Mouse (Mus musculus): ENCODE measurements around the gene Syt13. TPM values are rescaled to one million over a fixed set of nuclear protein-coding genes. Genes with fewer than 3 reads are reported as not detected.
A peak's percentile ranks its signal among the peaks of the same experiment; 100 is the strongest.

The Syt13 gene
- polyA plus RNA-seq, 1 experiment from 2014 or later = 5.4 TPM

DNA sequence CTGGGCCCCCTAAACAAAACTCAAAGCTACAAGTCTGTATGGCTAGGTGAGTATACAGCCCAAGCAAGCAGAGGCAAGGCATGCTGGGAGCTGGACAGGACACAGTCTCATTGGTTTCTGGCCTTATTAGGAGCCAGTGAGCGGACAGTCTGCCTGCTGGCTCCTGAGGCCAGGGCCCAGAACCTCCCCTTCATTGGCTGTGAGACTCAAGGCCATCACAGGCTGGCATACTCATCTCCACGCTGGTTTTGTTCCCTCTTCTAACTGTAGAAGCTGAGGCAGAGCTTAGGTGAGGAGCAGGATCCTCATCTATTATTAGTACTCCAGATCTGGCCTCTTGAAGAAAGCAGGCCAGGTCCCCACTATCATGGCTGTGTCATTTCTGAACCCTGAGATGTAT, 70.3 kb downstream of the Syt13 start:
- peaks cover 12% of the 10 kb centered on the region for H3K36me3 ChIP-seq (ENCODE audit: control insufficient read depth, insufficient read depth, low read length)
- WGBS = 87% methylated on average over 2 of the region's 2 CpGs
- no peaks in the 10 kb centered on the region for H3K27me3 ChIP-seq (replicated peaks; ENCODE audit: control insufficient read depth, insufficient read depth, low read length)
- peaks cover 20% of the 10 kb centered on the region for H3K4me1 ChIP-seq (ENCODE audit: control insufficient read depth, insufficient read depth, low read length)
- no peak overlapping the region for H3K4me3 ChIP-seq (ENCODE audit: low read length)
- H3K27ac ChIP-seq (ENCODE audit: low read length) = no peak overlapping the region
- H3K9me3 ChIP-seq (ENCODE audit: control insufficient read depth, low read length) = no peaks in the 10 kb centered on the region
- no peak for ATAC-seq
- H3K4me2 ChIP-seq (ENCODE audit: low read depth, low read length) = no peak overlapping the region
- no peak overlapping the region for H3K9ac ChIP-seq (ENCODE audit: low read depth, low read length)

DNA sequence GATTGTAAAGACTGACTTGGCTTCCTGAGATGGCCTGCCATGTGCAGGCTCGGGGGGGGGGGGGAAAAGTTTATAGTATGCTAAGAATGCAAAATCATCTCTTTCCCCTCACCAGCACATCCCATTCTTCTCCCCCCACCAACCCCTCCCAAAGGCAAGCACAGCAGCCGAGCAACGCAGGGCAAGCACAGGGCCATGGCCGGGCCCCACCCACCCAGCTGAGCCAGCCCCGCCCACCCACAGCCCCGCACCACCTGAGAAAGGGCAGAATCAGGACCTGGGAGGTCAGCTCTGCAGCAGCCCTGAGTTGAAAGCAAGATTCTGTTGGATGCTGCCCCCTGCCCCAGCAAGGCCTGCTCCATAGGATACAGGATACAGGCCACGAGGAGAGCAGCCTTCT, 70.7 kb downstream of the Syt13 start:
- H3K36me3 ChIP-seq (ENCODE audit: control insufficient read depth, insufficient read depth, low read length) = peaks cover 12% of the 10 kb centered on the region
- 49% methylated on average over 7 of the region's 7 CpGs for WGBS
- H3K4me3 ChIP-seq (ENCODE audit: low read length) = no peak overlapping the region
- H3K27me3 ChIP-seq (replicated peaks; ENCODE audit: control insufficient read depth, insufficient read depth, low read length) = no peaks in the 10 kb centered on the region
- no peaks in the 10 kb centered on the region for H3K9me3 ChIP-seq (ENCODE audit: control insufficient read depth, low read length)
- no peak overlapping the region for H3K4me2 ChIP-seq (ENCODE audit: low read depth, low read length)
- no peak overlapping the region for H3K9ac ChIP-seq (ENCODE audit: low read depth, low read length)
- ATAC-seq = no peak
- no peak overlapping the region for H3K27ac ChIP-seq (ENCODE audit: low read length)
- H3K4me1 ChIP-seq (ENCODE audit: control insufficient read depth, insufficient read depth, low read length) = peaks cover 20% of the 10 kb centered on the region

DNA sequence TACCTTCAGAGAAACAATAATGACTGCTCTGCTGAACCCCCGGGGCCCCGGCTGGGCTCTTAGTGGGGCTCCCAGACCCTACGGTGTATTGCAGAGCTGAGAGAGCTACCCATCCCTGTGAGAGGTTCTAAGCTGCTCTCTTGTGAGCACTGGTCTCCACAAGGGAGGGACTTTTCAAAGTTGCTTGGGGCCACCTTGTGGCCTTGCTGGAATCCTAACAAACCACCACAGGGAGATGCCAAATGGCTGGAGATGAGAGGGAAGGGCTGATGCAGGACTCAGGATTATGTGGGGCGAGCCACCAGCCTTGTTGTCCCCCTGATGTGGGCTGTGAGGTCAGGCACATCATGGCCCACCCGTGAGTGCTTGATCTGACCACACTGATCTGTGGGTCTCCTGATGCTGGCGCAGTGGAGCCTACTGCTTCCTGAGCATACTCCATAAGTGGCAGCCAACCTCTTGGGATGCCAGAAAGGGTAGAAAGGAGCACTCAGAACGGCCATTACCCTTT, 72.3 kb downstream of the Syt13 start:
- 83% methylated on average over 7 of the region's 7 CpGs for WGBS
- no peak overlapping the region for H3K9ac ChIP-seq (ENCODE audit: low read depth, low read length)
- peaks cover 20% of the 10 kb centered on the region for H3K4me1 ChIP-seq (ENCODE audit: control insufficient read depth, insufficient read depth, low read length)
- H3K27me3 ChIP-seq (replicated peaks; ENCODE audit: control insufficient read depth, insufficient read depth, low read length) = no peaks in the 10 kb centered on the region
- no peak overlapping the region for H3K4me3 ChIP-seq (ENCODE audit: low read length)
- H3K36me3 ChIP-seq (ENCODE audit: control insufficient read depth, insufficient read depth, low read length) = peaks cover 12% of the 10 kb centered on the region
- H3K27ac ChIP-seq (ENCODE audit: low read length) = peak overlapping the region; percentile 72
- no peak overlapping the region for H3K4me2 ChIP-seq (ENCODE audit: low read depth, low read length)
- H3K9me3 ChIP-seq (ENCODE audit: control insufficient read depth, low read length) = no peaks in the 10 kb centered on the region
- no peak for ATAC-seq

- WGBS = 13% methylated on average over 18 of the region's 19 CpGs
- Histone ChIP-seq H3K4me2 (ENCODE audit: low read depth, low read length) (peak overlapping the region; percentile 6), H3K4me1 (ENCODE audit: control insufficient read depth, insufficient read depth, low read length) (peaks cover 20% of the 10 kb centered on the region), H3K9ac (ENCODE audit: low read depth, low read length) (peak overlapping the region; percentile 55), H3K27me3 (replicated peaks; ENCODE audit: control insufficient read depth, insufficient read depth, low read length) (no peaks in the 10 kb centered on the region), H3K4me3 (ENCODE audit: low read length) (no peak overlapping the region), H3K36me3 (ENCODE audit: control insufficient read depth, insufficient read depth, low read length) (peaks cover 12% of the 10 kb centered on the region), H3K9me3 (ENCODE audit: control insufficient read depth, low read length) (no peaks in the 10 kb centered on the region), H3K27ac (ENCODE audit: low read length) (peak overlapping the region; percentile 72)
- peak; percentile 93 for ATAC-seq
Observed at GRCm38 (mm10) chr2:92987901-92988631, 73.2 kb downstream of the Syt13 start.

GRCm38 (mm10) chr2:92989593-92989992, 74.7 kb downstream of the Syt13 start:
- Histone ChIP-seq H3K4me1 (ENCODE audit: control insufficient read depth, insufficient read depth, low read length) (peaks cover 20% of the 10 kb centered on the region), H3K4me2 (ENCODE audit: low read depth, low read length) (no peak overlapping the region), H3K9me3 (ENCODE audit: control insufficient read depth, low read length) (no peaks in the 10 kb centered on the region), H3K36me3 (ENCODE audit: control insufficient read depth, insufficient read depth, low read length) (peaks cover 12% of the 10 kb centered on the region), H3K27me3 (replicated peaks; ENCODE audit: control insufficient read depth, insufficient read depth, low read length) (no peaks in the 10 kb centered on the region), H3K9ac (ENCODE audit: low read depth, low read length) (no peak overlapping the region), H3K27ac (ENCODE audit: low read length) (no peak overlapping the region), H3K4me3 (ENCODE audit: low read length) (no peak overlapping the region)
- 86% methylated on average over 9 of the region's 9 CpGs for WGBS
- no peak for ATAC-seq

GRCm38 (mm10) chr2:92991976-92992375, 77.1 kb downstream of the Syt13 start:
- Histone ChIP-seq H3K9me3 (ENCODE audit: control insufficient read depth, low read length) (no peaks in the 10 kb centered on the region), H3K27ac (ENCODE audit: low read length) (no peak overlapping the region), H3K4me1 (ENCODE audit: control insufficient read depth, insufficient read depth, low read length) (peaks cover 18% of the 10 kb centered on the region), H3K4me2 (ENCODE audit: low read depth, low read length) (no peak overlapping the region), H3K9ac (ENCODE audit: low read depth, low read length) (no peak overlapping the region), H3K27me3 (replicated peaks; ENCODE audit: control insufficient read depth, insufficient read depth, low read length) (no peaks in the 10 kb centered on the region), H3K4me3 (ENCODE audit: low read length) (no peak overlapping the region), H3K36me3 (ENCODE audit: control insufficient read depth, insufficient read depth, low read length) (peaks cover 5% of the 10 kb centered on the region)
- ATAC-seq = no peak
- WGBS = 90% methylated on average over 5 of the region's 5 CpGs

GRCm38 (mm10) chr2:93005028-93005427, 90.1 kb downstream of the Syt13 start:
- Histone ChIP-seq H3K4me1 (ENCODE audit: control insufficient read depth, insufficient read depth, low read length) (0 out of 2 replicates have a peak, but pooled peaks cover 2% of the 10 kb centered on the region), H3K4me2 (ENCODE audit: low read depth, low read length) (no peak overlapping the region), H3K27ac (ENCODE audit: low read length) (no peak overlapping the region), H3K9me3 (ENCODE audit: control insufficient read depth, low read length) (no peaks in the 10 kb centered on the region), H3K4me3 (ENCODE audit: low read length) (no peak overlapping the region), H3K9ac (ENCODE audit: low read depth, low read length) (no peak overlapping the region), H3K27me3 (replicated peaks; ENCODE audit: control insufficient read depth, insufficient read depth, low read length) (no peaks in the 10 kb centered on the region), H3K36me3 (ENCODE audit: control insufficient read depth, insufficient read depth, low read length) (peaks cover 10% of the 10 kb centered on the region)
- 36% methylated on average over 4 of the region's 4 CpGs for WGBS
- 0 out of 2 replicates have a peak, but pooled peaks have one; percentile 22 for ATAC-seq

Other genes with a start within 250 kb of the Syt13 start
- 7.1 and 7.3 TPM in 2 replicates for gene Prdm11, start 131.1 kb downstream of the Syt13 start, polyA plus RNA-seq (2015; fragmentation: Nextera tagmentation; extraction: Ambion mirVana)

Data from intestine, embryonic 16.5 days (tissue).